Mouse (Mus musculus) hematopoietic multipotent progenitor cell, adult 10-12 weeks (in vitro differentiated cells): ENCODE measurements around the gene Ets2. TPM values are rescaled to one million over a fixed set of nuclear protein-coding genes. Genes with fewer than 3 reads are reported as not detected.

Source experiments
- polyA plus RNA-seq: library from polyadenylated mRNA; stranded (reverse); fragments of >175 nt; gene quantifications from 2 replicates; pipeline ENCODE4 v1.2.3, GENCODE M21; 2012; ENCODE audit warnings: low replicate concordance

Ets2 gene
- polyA plus RNA-seq = 29.4 and 49.2 TPM in 2 replicates

GRCm38 (mm10) chr16:95701802-95702561 is at the start of gene Ets2:
TSS of gene Ets2 (plus strand) at chr16:95702075.

Other genes with a start within 250 kb of the Ets2 start
- 1.2 and 2.3 TPM in 2 replicates for gene Erg, start 115.5 kb upstream of the Ets2 start, polyA plus RNA-seq